Mouse (Mus musculus) embryo, embryonic 10 days (tissue): ENCODE data around the gene Fbf1.

Experiments used
- DNase-seq: peaks from one replicate; pipeline ENCODE4 v3.0.0-alpha.2; 2015; ENCODE audit warnings: low spot score

Fbf1 gene

GRCm38 (mm10) chr11:116167884-116168439 is at the start of gene Fbf1:
TSS of gene Fbf1 (minus strand) at chr11:116168166.
- peak; percentile 99 for DNase-seq

- no peak for DNase-seq
These were observed 48.6 kb upstream of the Fbf1 start for GRCm38 (mm10) chr11:116216549-116216948.

- no peak for DNase-seq
These were observed 48.0 kb upstream of the Fbf1 start for GRCm38 (mm10) chr11:116215991-116216390.

- DNase-seq = no peak
These were observed 47.2 kb upstream of the Fbf1 start for GRCm38 (mm10) chr11:116215181-116215580.

- DNase-seq = no peak
These were observed 46.0 kb upstream of the Fbf1 start for GRCm38 (mm10) chr11:116213877-116214510.

GRCm38 (mm10) chr11:116212847-116213246 is 44.9 kb upstream of the Fbf1 start:
- DNase-seq = no peak

GRCm38 (mm10) chr11:116210696-116211095 is 42.7 kb upstream of the Fbf1 start:
- no peak for DNase-seq

GRCm38 (mm10) chr11:116209257-116209656 is 41.3 kb upstream of the Fbf1 start:
- DNase-seq = no peak

- no peak for DNase-seq
These were observed 40.7 kb upstream of the Fbf1 start for GRCm38 (mm10) chr11:116208660-116209059.

- no peak for DNase-seq
These were observed 38.7 kb upstream of the Fbf1 start for GRCm38 (mm10) chr11:116206678-116207077.

GRCm38 (mm10) chr11:116203150-116203549 is 35.2 kb upstream of the Fbf1 start:
- no peak for DNase-seq

GRCm38 (mm10) chr11:116201151-116201550 is 33.2 kb upstream of the Fbf1 start:
- no peak for DNase-seq

GRCm38 (mm10) chr11:116198639-116199531 is 30.9 kb upstream of the Fbf1 start, which contains the start of the genes Ten1 and Acox1:
TSS of gene Ten1 (plus strand) at chr11:116198855.
TSS of gene Acox1 (minus strand) at chr11:116199045.
- DNase-seq = peak; percentile 97

GRCm38 (mm10) chr11:116198132-116198531 is 30.2 kb upstream of the Fbf1 start:
- no peak for DNase-seq

- DNase-seq = no peak
These were observed 29.6 kb upstream of the Fbf1 start for GRCm38 (mm10) chr11:116197584-116197906.

- DNase-seq = no peak
These were observed 29.1 kb upstream of the Fbf1 start for GRCm38 (mm10) chr11:116196866-116197583.

- DNase-seq = no peak
These were observed 28.4 kb upstream of the Fbf1 start for GRCm38 (mm10) chr11:116196336-116196735.

GRCm38 (mm10) chr11:116195252-116195651 is 27.3 kb upstream of the Fbf1 start:
- no peak for DNase-seq

- no peak for DNase-seq
These were observed 26.7 kb upstream of the Fbf1 start for GRCm38 (mm10) chr11:116194619-116195018.

GRCm38 (mm10) chr11:116187226-116187930 is 19.4 kb upstream of the Fbf1 start:
- DNase-seq = peak; percentile 16

- DNase-seq = no peak
These were observed 18.4 kb upstream of the Fbf1 start for GRCm38 (mm10) chr11:116186360-116186759.

GRCm38 (mm10) chr11:116185836-116186235 is 17.9 kb upstream of the Fbf1 start:
- no peak for DNase-seq
